Mouse (Mus musculus): ENCODE measurements around the gene Mrpl39. TPM values are rescaled to one million over a fixed set of nuclear protein-coding genes. Genes with fewer than 3 reads are reported as not detected.
A peak's percentile ranks its signal among the peaks of the same experiment; 100 is the strongest.

The Mrpl39 gene
- total RNA-seq, 2 experiments from 2014 or later, result 48.7 to 51.8 TPM

- DNase-seq, result no peak
These were observed 9.4 kb upstream of the Mrpl39 start for GRCm38 (mm10) chr16:84744703-84745490.

GRCm38 (mm10) chr16:84737358-84737757 is 1.8 kb upstream of the Mrpl39 start:
- DNase-seq, result no peak

GRCm38 (mm10) chr16:84734806-84735165 is 756 bp downstream of the Mrpl39 start:
- no peak for DNase-seq

GRCm38 (mm10) chr16:84720670-84721069 is 14.9 kb downstream of the Mrpl39 start:
- DNase-seq, result no peak

GRCm38 (mm10) chr16:84718250-84718649 is 17.3 kb downstream of the Mrpl39 start:
- no peak for DNase-seq

GRCm38 (mm10) chr16:84717618-84718248 is 17.8 kb downstream of the Mrpl39 start:
- no peak for DNase-seq

- no peak for DNase-seq
These were observed 18.6 kb downstream of the Mrpl39 start for GRCm38 (mm10) chr16:84716724-84717617.

GRCm38 (mm10) chr16:84716197-84716596 is 19.3 kb downstream of the Mrpl39 start:
- no peak for DNase-seq

- DNase-seq, result no peak
These were observed 20.6 kb downstream of the Mrpl39 start for GRCm38 (mm10) chr16:84714978-84715377.

GRCm38 (mm10) chr16:84713926-84714325 is 21.6 kb downstream of the Mrpl39 start:
- DNase-seq, result no peak

- DNase-seq, result no peak
These were observed 22.4 kb downstream of the Mrpl39 start for GRCm38 (mm10) chr16:84713156-84713555.

- no peak for DNase-seq
These were observed 26.9 kb downstream of the Mrpl39 start for GRCm38 (mm10) chr16:84708649-84709048.

- DNase-seq, result no peak
These were observed 27.7 kb downstream of the Mrpl39 start for GRCm38 (mm10) chr16:84707802-84708201.

GRCm38 (mm10) chr16:84706571-84706970 is 29.0 kb downstream of the Mrpl39 start:
- no peak for DNase-seq

GRCm38 (mm10) chr16:84705507-84705906 is 30.0 kb downstream of the Mrpl39 start:
- no peak for DNase-seq

GRCm38 (mm10) chr16:84704661-84705240 is 30.8 kb downstream of the Mrpl39 start:
- DNase-seq, result no peak

- DNase-seq, result no peak
These were observed 31.5 kb downstream of the Mrpl39 start for GRCm38 (mm10) chr16:84703769-84704660.

GRCm38 (mm10) chr16:84703129-84703768 is 32.3 kb downstream of the Mrpl39 start:
- peak; percentile 69 for DNase-seq

- DNase-seq, result peak; percentile 55
These were observed 33.1 kb downstream of the Mrpl39 start for GRCm38 (mm10) chr16:84702230-84703128.

- DNase-seq, result no peak
These were observed 34.5 kb downstream of the Mrpl39 start for GRCm38 (mm10) chr16:84701041-84701440.

All from adrenal gland, postnatal 10 days (tissue).